Mouse (Mus musculus) heart, embryonic 11.5 days (tissue): Measurements from ENCODE around the gene Cd4. TPM values are rescaled to one million over a fixed set of nuclear protein-coding genes. Genes with fewer than 3 reads are reported as not detected.

ENCODE experiments used
- ATAC-seq: fragments of 200-750 bp; cut with Nextera tagmentation; replicated peaks from 2 replicates; pipeline ENCODE4 v1.8.0; 2017; ENCODE audit warnings: moderate library complexity; ENCODE audit not compliant: insufficient number of reproducible peaks, low FRiP score, low TSS enrichment
- H3K27ac ChIP-seq: fragments of 300-500 bp; sonication (generic); 2 replicates; pipeline ENCODE4 v1.5.1; 2014; ENCODE audit warnings: mild to moderate bottlenecking, low read depth, low read length
- H3K27me3 ChIP-seq: fragments of 300-500 bp; sonication (generic); 2 replicates; pipeline ENCODE4 v1.6.1; 2014; ENCODE audit warnings: mild to moderate bottlenecking, low read length, mixed read lengths; ENCODE audit not compliant: control insufficient read depth, insufficient read depth
- H3K36me3 ChIP-seq: fragments of 300-500 bp; sonication (generic); 2 replicates; pipeline ENCODE4 v1.6.1; 2014; ENCODE audit warnings: mild to moderate bottlenecking, low read length, moderate library complexity, mixed read lengths; ENCODE audit not compliant: control insufficient read depth, insufficient read depth
- H3K4me1 ChIP-seq: fragments of 300-500 bp; sonication (generic); 2 replicates; pipeline ENCODE4 v1.6.1; 2014; ENCODE audit warnings: low read length; ENCODE audit not compliant: control insufficient read depth, insufficient read depth
- H3K4me2 ChIP-seq: fragments of 300-500 bp; sonication (generic); 2 replicates; pipeline ENCODE4 v1.6.1; 2014; ENCODE audit warnings: mild to moderate bottlenecking, moderate library complexity
- H3K4me3 ChIP-seq: fragments of 300-500 bp; sonication (generic); 2 replicates; pipeline ENCODE4 v1.5.1; 2014; ENCODE audit warnings: low read depth, low read length
- H3K9ac ChIP-seq: fragments of 300-500 bp; sonication (generic); 2 replicates; pipeline ENCODE4 v1.6.1; 2014; ENCODE audit warnings: mild to moderate bottlenecking, low read depth, low read length, moderate library complexity
- H3K9me3 ChIP-seq: fragments of 300-500 bp; sonication (generic); replicated peaks from 2 replicates; pipeline ENCODE4 v1.6.1; 2016; ENCODE audit warnings: low read length; ENCODE audit not compliant: control insufficient read depth
- WGBS: fragments of 180-500 bp; shearing (Covaris S2); extraction: QIAGEN DNeasy Blood & Tissue Kit; methylation state at CpG from one replicate; pipeline ENCODE4 v1.1.7; 2014; ENCODE audit not compliant: insufficient replicate concordance; 5-methylcytosine and 5-hydroxymethylcytosine counted together
- polyA plus RNA-seq: library from polyadenylated mRNA; unstranded; fragments of >200 nt; fragmentation: Nextera tagmentation; extraction: Ambion mirVana; gene quantifications from 2 replicates; pipeline ENCODE4 v1.2.1, GENCODE M21; 2014

The Cd4 gene
- polyA plus RNA-seq, 1 experiment from 2014 or later, result not detected

- H3K4me2 ChIP-seq, result peak overlapping the region; percentile 79
- H3K36me3 ChIP-seq, result peaks cover 11% of the 10 kb centered on the region
- H3K4me3 ChIP-seq, result peak overlapping the region; percentile 79
- no peak for ATAC-seq
- no peaks in the 10 kb centered on the region for H3K9me3 ChIP-seq
- H3K27me3 ChIP-seq, result no peaks in the 10 kb centered on the region
- peak overlapping the region; percentile 97 for H3K27ac ChIP-seq
- 47% methylated on average over 1 of the region's 1 CpGs for WGBS
- peak overlapping the region; percentile 81 for H3K9ac ChIP-seq
- H3K4me1 ChIP-seq, result peaks cover 16% of the 10 kb centered on the region
Measured at GRCm38 (mm10) chr6:124930231-124930630, 42.2 kb upstream of the Cd4 start.

GRCm38 (mm10) chr6:124925941-124926340, 37.9 kb upstream of the Cd4 start:
- Histone ChIP-seq H3K36me3 (no peaks in the 10 kb centered on the region), H3K4me1 (peaks cover 17% of the 10 kb centered on the region), H3K27me3 (no peaks in the 10 kb centered on the region), H3K9me3 (no peaks in the 10 kb centered on the region), H3K27ac (peak overlapping the region; percentile 82), H3K4me3 (0 out of 2 replicates have a peak overlapping the region, but pooled peaks have one; percentile 8), H3K4me2 (peak overlapping the region; percentile 47), H3K9ac (peak overlapping the region; percentile 43)
- ATAC-seq, result no peak
- 29% methylated on average over 5 of the region's 5 CpGs for WGBS

GRCm38 (mm10) chr6:124925173-124925793, 37.3 kb upstream of the Cd4 start:
- H3K9me3 ChIP-seq, result no peaks in the 10 kb centered on the region
- no peaks in the 10 kb centered on the region for H3K27me3 ChIP-seq
- H3K9ac ChIP-seq, result peak overlapping the region; percentile 43
- H3K4me2 ChIP-seq, result peak overlapping the region; percentile 47
- H3K36me3 ChIP-seq, result no peaks in the 10 kb centered on the region
- ATAC-seq, result no peak
- WGBS, result 29% methylated on average over 12 of the region's 12 CpGs
- peak overlapping the region; percentile 82 for H3K27ac ChIP-seq
- H3K4me1 ChIP-seq, result peaks cover 22% of the 10 kb centered on the region
- H3K4me3 ChIP-seq, result no peak overlapping the region

GRCm38 (mm10) chr6:124921539-124921938, 33.5 kb upstream of the Cd4 start:
- Histone ChIP-seq H3K4me1 (peaks cover 38% of the 10 kb centered on the region), H3K4me3 (no peak overlapping the region), H3K9me3 (no peaks in the 10 kb centered on the region), H3K4me2 (no peak overlapping the region), H3K27me3 (no peaks in the 10 kb centered on the region), H3K9ac (no peak overlapping the region), H3K36me3 (no peaks in the 10 kb centered on the region), H3K27ac (peak overlapping the region; percentile 99; the same call in 1 of the 2 replicates)
- no peak for ATAC-seq
- 61% methylated on average over 4 of the region's 4 CpGs for WGBS

- Histone ChIP-seq H3K36me3 (no peaks in the 10 kb centered on the region), H3K9me3 (no peaks in the 10 kb centered on the region), H3K27ac (peak overlapping the region; percentile 99), H3K27me3 (no peaks in the 10 kb centered on the region), H3K4me2 (peak overlapping the region; percentile 90), H3K9ac (peak overlapping the region; percentile 56), H3K4me1 (peaks cover 38% of the 10 kb centered on the region), H3K4me3 (0 out of 2 replicates have a peak overlapping the region, but pooled peaks have one; percentile 30)
- 31% methylated on average over 9 of the region's 9 CpGs for WGBS
- no peak for ATAC-seq
Measured at GRCm38 (mm10) chr6:124920318-124921085, 32.5 kb upstream of the Cd4 start.

GRCm38 (mm10) chr6:124919695-124920317, 31.8 kb upstream of the Cd4 start, which contains the start of gene Ptms:
Ptms (minus strand) TSS chr6:124920103.
- Histone ChIP-seq H3K4me1 (peaks cover 39% of the 10 kb centered on the region), H3K9ac (peak within 1 kb of the TSS; percentile 56)
- 2% methylated on average over 13 of the region's 13 CpGs for WGBS

GRCm38 (mm10) chr6:124918890-124919627, 31.0 kb upstream of the Cd4 start:
- peaks cover 7% of the 10 kb centered on the region for H3K36me3 ChIP-seq
- H3K9me3 ChIP-seq, result no peaks in the 10 kb centered on the region
- WGBS, result 26% methylated on average over 13 of the region's 14 CpGs
- no peak for ATAC-seq
- peak overlapping the region; percentile 80 for H3K4me3 ChIP-seq
- H3K27me3 ChIP-seq, result no peaks in the 10 kb centered on the region
- H3K9ac ChIP-seq, result peak overlapping the region; percentile 98
- H3K27ac ChIP-seq, result peak overlapping the region; percentile 99
- peak overlapping the region; percentile 90 for H3K4me2 ChIP-seq
- H3K4me1 ChIP-seq, result peaks cover 42% of the 10 kb centered on the region

More at GRCm38 (mm10) chr6:124919695-124920317, 31.8 kb upstream of the Cd4 start, which contains the start of gene Ptms:
- H3K27me3 ChIP-seq, result no peaks in the 10 kb centered on the region
- peak; percentile 80 for ATAC-seq
- H3K4me3 ChIP-seq, result peak within 1 kb of the TSS; percentile 30
- peak within 1 kb of the TSS; percentile 99 for H3K27ac ChIP-seq
- H3K4me2 ChIP-seq, result peak within 1 kb of the TSS; percentile 90
- no peaks in the 10 kb centered on the region for H3K9me3 ChIP-seq
- no peaks in the 10 kb centered on the region; the same call in 1 of the 2 replicates for H3K36me3 ChIP-seq

GRCm38 (mm10) chr6:124918331-124918690, 30.3 kb upstream of the Cd4 start:
- Histone ChIP-seq H3K36me3 (peaks cover 14% of the 10 kb centered on the region), H3K9ac (peak overlapping the region; percentile 98), H3K4me3 (peak overlapping the region; percentile 80), H3K4me1 (peaks cover 42% of the 10 kb centered on the region), H3K27me3 (no peaks in the 10 kb centered on the region), H3K9me3 (no peaks in the 10 kb centered on the region), H3K4me2 (peak overlapping the region; percentile 90), H3K27ac (peak overlapping the region; percentile 99)
- ATAC-seq, result no peak
- 7% methylated on average over 7 of the region's 7 CpGs for WGBS
